Mouse (Mus musculus): Measurements from ENCODE around the gene Etl4. TPM values are rescaled to one million over a fixed set of nuclear protein-coding genes. Genes with fewer than 3 reads are reported as not detected.
"Not testable (repeated sequence)": the region's sequence is repeated elsewhere in the genome, so short reads cannot be mapped to it uniquely, and the experiment has no call there.

Gene Etl4
- total RNA-seq, 1 experiment from 2014 or later, result 41.4 TPM

GRCm38 (mm10) chr2:20167566-20167965, 258.0 kb downstream of the Etl4 start:
- peak; percentile 17 for DNase-seq

GRCm38 (mm10) chr2:20168156-20168555, 258.6 kb downstream of the Etl4 start:
- DNase-seq, result no peak

- DNase-seq, result not testable (repeated sequence)
These were observed 267.0 kb downstream of the Etl4 start for GRCm38 (mm10) chr2:20176456-20177184.

- not testable (repeated sequence) for DNase-seq
These were observed 267.7 kb downstream of the Etl4 start for GRCm38 (mm10) chr2:20177236-20177635.

- not testable (repeated sequence) for DNase-seq
These were observed 271.0 kb downstream of the Etl4 start for GRCm38 (mm10) chr2:20180561-20180960.

GRCm38 (mm10) chr2:20187223-20187622, 277.6 kb downstream of the Etl4 start:
- DNase-seq, result not testable (repeated sequence)

GRCm38 (mm10) chr2:20203011-20203410, 293.4 kb downstream of the Etl4 start:
- DNase-seq, result no peak

GRCm38 (mm10) chr2:20206647-20207046, 297.1 kb downstream of the Etl4 start:
- DNase-seq, result no peak

- DNase-seq, result no peak
These were observed 299.2 kb downstream of the Etl4 start for GRCm38 (mm10) chr2:20208683-20209194.

GRCm38 (mm10) chr2:20209359-20209758, 299.8 kb downstream of the Etl4 start:
- DNase-seq, result no peak

GRCm38 (mm10) chr2:20216275-20216674, 306.7 kb downstream of the Etl4 start:
- DNase-seq, result no peak

- no peak for DNase-seq
These were observed 307.3 kb downstream of the Etl4 start for GRCm38 (mm10) chr2:20216686-20217437.

- no peak for DNase-seq
These were observed 321.8 kb downstream of the Etl4 start for GRCm38 (mm10) chr2:20231371-20231770.

GRCm38 (mm10) chr2:20248043-20248664, 338.6 kb downstream of the Etl4 start:
- DNase-seq, result no peak

GRCm38 (mm10) chr2:20249403-20249802, 339.8 kb downstream of the Etl4 start:
- no peak for DNase-seq

GRCm38 (mm10) chr2:20276124-20276523, 366.5 kb downstream of the Etl4 start:
- peak; percentile 68 for DNase-seq

GRCm38 (mm10) chr2:20281903-20282302, 372.3 kb downstream of the Etl4 start:
- no peak for DNase-seq

GRCm38 (mm10) chr2:20284425-20284824, 374.8 kb downstream of the Etl4 start:
- DNase-seq, result no peak

- DNase-seq, result no peak
These were observed 381.6 kb downstream of the Etl4 start for GRCm38 (mm10) chr2:20290982-20291740.

- no peak for DNase-seq
These were observed 382.1 kb downstream of the Etl4 start for GRCm38 (mm10) chr2:20291741-20292110.

GRCm38 (mm10) chr2:20293336-20293735, 383.8 kb downstream of the Etl4 start:
- DNase-seq, result no peak

GRCm38 (mm10) chr2:20294596-20294995, 385.0 kb downstream of the Etl4 start:
- no peak for DNase-seq

Measured in adrenal gland, postnatal 14 days (tissue).